Mouse (Mus musculus) 3T3-L1 (cell line): ENCODE measurements around the gene Zfp384.
A peak's percentile ranks its signal among the peaks of the same experiment; 100 is the strongest.

Experiments
- DNase-seq: peaks from one replicate; pipeline ENCODE4 v3.0.0-alpha.2; 2015; ENCODE audit warnings: low read depth, low spot score

Zfp384 gene

GRCm38 (mm10) chr6:125081797-125082560 lies 73.0 kb downstream of the Zfp384 start:
- DNase-seq, result peak; percentile 72

- no peak for DNase-seq
Observed at GRCm38 (mm10) chr6:125082801-125083386, 73.9 kb downstream of the Zfp384 start.

GRCm38 (mm10) chr6:125084424-125084823 lies 75.5 kb downstream of the Zfp384 start:
- peak; percentile 90 for DNase-seq
